Mouse (Mus musculus): Measurements from ENCODE around the gene Elf2. TPM values are rescaled to one million over a fixed set of nuclear protein-coding genes. Genes with fewer than 3 reads are reported as not detected.

Gene Elf2
- 60.8 and 61.4 TPM in 2 replicates for polyA plus RNA-seq (2012; rRNA removed)
- polyA plus RNA-seq (2014; fragmentation: Nextera tagmentation; extraction: Ambion mirVana) = 59.3 and 64.0 TPM in 2 replicates

- ATAC-seq (ENCODE audit: low FRiP score, low read depth) = peak; percentile 76
- no peaks in the 10 kb centered on the region for H3K9me3 ChIP-seq (ENCODE audit: control insufficient read depth, low read length)
- H3K36me3 ChIP-seq (ENCODE audit: control insufficient read depth, insufficient read depth, low read length) = no peaks in the 10 kb centered on the region
- peak within 1 kb of the TSS; percentile 86 for H3K9ac ChIP-seq (ENCODE audit: low read depth, low read length, severe bottlenecking)
- H3K4me1 ChIP-seq (ENCODE audit: control insufficient read depth, insufficient read depth, low read length) = 0 out of 2 replicates have a peak, but pooled peaks cover 2% of the 10 kb centered on the region
- TF ChIP-seq POLR2A (IDR thresholded peaks at IDR 0.05; ENCODE audit: borderline replicate concordance, extremely low read depth, insufficient read depth, insufficient read length) = no peak
- H3K4me2 ChIP-seq (replicated peaks; ENCODE audit: low read depth, low read length, severe bottlenecking) = peak within 1 kb of the TSS; percentile 88
- peak within 1 kb of the TSS; percentile 95 for H3K4me3 ChIP-seq (replicated peaks; ENCODE audit: low read length)
- DNase-seq (ENCODE audit: low spot score) = peak; percentile 77
- WGBS = 0% methylated on average over 54 of the region's 87 CpGs
- peak within 1 kb of the TSS; percentile 94 for H3K27ac ChIP-seq (replicated peaks; ENCODE audit: low read depth, low read length)
- no peaks in the 10 kb centered on the region for H3K27me3 ChIP-seq (ENCODE audit: control insufficient read depth, insufficient read depth, low read length)
These were observed at the start of gene Elf2 for GRCm38 (mm10) chr3:51340552-51341267. Gene Elf2 (minus strand): TSS chr3:51340663.

GRCm38 (mm10) chr3:51388904-51389303 lies 48.4 kb upstream of the Elf2 start:
- DNase-seq (ENCODE audit: low spot score) = no peak
- ATAC-seq (ENCODE audit: low FRiP score, low read depth) = no peak
- H3K36me3 ChIP-seq (ENCODE audit: control insufficient read depth, insufficient read depth, low read length) = no peaks in the 10 kb centered on the region
- no peak for TF ChIP-seq POLR2A (IDR thresholded peaks at IDR 0.05; ENCODE audit: borderline replicate concordance, extremely low read depth, insufficient read depth, insufficient read length)
- peak overlapping the region; percentile 40; the same call in 1 of the 2 replicates for H3K9ac ChIP-seq (ENCODE audit: low read depth, low read length, severe bottlenecking)
- no peaks in the 10 kb centered on the region for H3K4me1 ChIP-seq (ENCODE audit: control insufficient read depth, insufficient read depth, low read length)
- peak overlapping the region; percentile 44 for H3K4me2 ChIP-seq (replicated peaks; ENCODE audit: low read depth, low read length, severe bottlenecking)
- H3K4me3 ChIP-seq (replicated peaks; ENCODE audit: low read length) = peak overlapping the region; percentile 13
- H3K9me3 ChIP-seq (ENCODE audit: control insufficient read depth, low read length) = no peaks in the 10 kb centered on the region
- H3K27me3 ChIP-seq (ENCODE audit: control insufficient read depth, insufficient read depth, low read length) = no peaks in the 10 kb centered on the region
- WGBS = 11% methylated on average over 13 of the region's 13 CpGs
- no peak overlapping the region for H3K27ac ChIP-seq (replicated peaks; ENCODE audit: low read depth, low read length)

DNA sequence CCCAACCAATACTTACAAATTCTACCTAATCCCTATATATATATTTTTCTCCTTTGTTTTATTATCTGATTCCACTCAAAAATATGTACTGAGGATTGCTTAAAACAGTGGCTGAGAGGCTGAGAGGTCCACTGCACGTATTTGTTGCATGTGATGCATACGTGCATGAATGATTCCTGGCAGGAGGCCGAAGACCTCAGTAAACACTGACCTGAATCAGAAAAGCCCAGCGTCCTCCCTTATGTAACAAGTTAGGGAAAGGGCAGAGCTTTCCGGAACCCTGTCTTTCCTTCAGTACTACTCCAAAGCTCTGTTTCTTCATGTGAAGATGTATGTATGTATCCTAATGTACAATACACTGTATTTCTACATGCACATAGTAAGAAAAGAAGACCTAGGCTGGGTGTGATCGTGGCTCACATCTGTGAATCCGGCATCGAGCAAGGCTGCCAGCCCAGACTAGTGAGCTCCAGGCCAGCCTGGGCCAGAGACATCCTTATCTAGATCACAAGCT lies 47.5 kb upstream of the Elf2 start:
- no peaks in the 10 kb centered on the region for H3K9me3 ChIP-seq (ENCODE audit: control insufficient read depth, low read length)
- no peaks in the 10 kb centered on the region for H3K27me3 ChIP-seq (ENCODE audit: control insufficient read depth, insufficient read depth, low read length)
- H3K9ac ChIP-seq (ENCODE audit: low read depth, low read length, severe bottlenecking) = no peak overlapping the region
- no peaks in the 10 kb centered on the region for H3K4me1 ChIP-seq (ENCODE audit: control insufficient read depth, insufficient read depth, low read length)
- no peak overlapping the region for H3K4me2 ChIP-seq (replicated peaks; ENCODE audit: low read depth, low read length, severe bottlenecking)
- DNase-seq (ENCODE audit: low spot score) (no peak), ATAC-seq (ENCODE audit: low FRiP score, low read depth) (no peak)
- 77% methylated on average over 8 of the region's 8 CpGs for WGBS
- no peak overlapping the region for H3K4me3 ChIP-seq (replicated peaks; ENCODE audit: low read length)
- no peak for TF ChIP-seq POLR2A (IDR thresholded peaks at IDR 0.05; ENCODE audit: borderline replicate concordance, extremely low read depth, insufficient read depth, insufficient read length)
- no peaks in the 10 kb centered on the region for H3K36me3 ChIP-seq (ENCODE audit: control insufficient read depth, insufficient read depth, low read length)
- no peak overlapping the region for H3K27ac ChIP-seq (replicated peaks; ENCODE audit: low read depth, low read length)

- no peak overlapping the region for H3K4me3 ChIP-seq (replicated peaks; ENCODE audit: low read length)
- H3K9me3 ChIP-seq (ENCODE audit: control insufficient read depth, low read length) = no peaks in the 10 kb centered on the region
- H3K27me3 ChIP-seq (ENCODE audit: control insufficient read depth, insufficient read depth, low read length) = no peaks in the 10 kb centered on the region
- 88% methylated on average over 3 of the region's 3 CpGs for WGBS
- DNase-seq (ENCODE audit: low spot score) (no peak), ATAC-seq (ENCODE audit: low FRiP score, low read depth) (no peak)
- no peaks in the 10 kb centered on the region for H3K4me1 ChIP-seq (ENCODE audit: control insufficient read depth, insufficient read depth, low read length)
- no peak overlapping the region for H3K27ac ChIP-seq (replicated peaks; ENCODE audit: low read depth, low read length)
- no peak overlapping the region for H3K4me2 ChIP-seq (replicated peaks; ENCODE audit: low read depth, low read length, severe bottlenecking)
- TF ChIP-seq POLR2A (IDR thresholded peaks at IDR 0.05; ENCODE audit: borderline replicate concordance, extremely low read depth, insufficient read depth, insufficient read length) = no peak
- H3K9ac ChIP-seq (ENCODE audit: low read depth, low read length, severe bottlenecking) = no peak overlapping the region
- H3K36me3 ChIP-seq (ENCODE audit: control insufficient read depth, insufficient read depth, low read length) = no peaks in the 10 kb centered on the region
These were observed 46.6 kb upstream of the Elf2 start for GRCm38 (mm10) chr3:51387134-51387451.

DNA sequence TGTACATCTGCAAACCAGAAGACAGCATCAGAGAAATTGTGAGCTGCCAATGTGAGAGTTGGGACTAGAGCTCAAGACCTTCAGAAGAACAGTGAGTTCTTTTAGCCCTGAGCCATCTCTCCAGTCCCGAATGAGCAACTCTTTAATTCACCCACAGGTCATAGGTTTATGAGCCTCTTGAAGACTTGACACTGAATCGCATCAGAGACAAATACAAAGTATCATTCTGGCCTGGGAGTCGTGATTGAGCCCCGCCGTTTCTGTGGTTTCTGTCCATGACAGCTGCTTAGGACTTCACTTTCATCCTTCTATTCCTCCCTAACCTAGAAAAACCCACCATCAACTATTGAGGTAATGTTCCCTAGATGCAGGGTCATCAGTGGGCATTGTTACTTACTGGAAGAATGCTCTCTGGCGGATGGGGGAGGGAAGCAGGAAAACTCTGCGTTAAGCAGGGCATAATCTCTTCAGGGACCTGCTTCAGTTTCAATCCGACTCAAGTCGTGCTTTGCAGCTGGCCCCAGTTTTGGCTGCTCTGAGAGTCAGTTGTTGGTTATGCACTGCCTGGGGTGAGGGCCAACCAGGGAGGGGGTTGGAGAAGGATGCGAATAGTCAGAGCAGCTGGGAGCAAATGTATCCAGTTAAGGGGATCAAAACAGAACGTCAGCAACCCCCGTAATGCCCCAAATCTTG lies 46.1 kb upstream of the Elf2 start:
- TF ChIP-seq POLR2A (IDR thresholded peaks at IDR 0.05; ENCODE audit: borderline replicate concordance, extremely low read depth, insufficient read depth, insufficient read length) = no peak
- no peaks in the 10 kb centered on the region for H3K36me3 ChIP-seq (ENCODE audit: control insufficient read depth, insufficient read depth, low read length)
- H3K9me3 ChIP-seq (ENCODE audit: control insufficient read depth, low read length) = no peaks in the 10 kb centered on the region
- DNase-seq (ENCODE audit: low spot score) (no peak), ATAC-seq (ENCODE audit: low FRiP score, low read depth) (0 out of 2 replicates have a peak, but pooled peaks have one; percentile 30)
- no peaks in the 10 kb centered on the region for H3K27me3 ChIP-seq (ENCODE audit: control insufficient read depth, insufficient read depth, low read length)
- 44% methylated on average over 12 of the region's 12 CpGs for WGBS
- no peaks in the 10 kb centered on the region for H3K4me1 ChIP-seq (ENCODE audit: control insufficient read depth, insufficient read depth, low read length)
- no peak overlapping the region for H3K27ac ChIP-seq (replicated peaks; ENCODE audit: low read depth, low read length)
- H3K9ac ChIP-seq (ENCODE audit: low read depth, low read length, severe bottlenecking) = no peak overlapping the region
- H3K4me3 ChIP-seq (replicated peaks; ENCODE audit: low read length) = no peak overlapping the region
- no peak overlapping the region for H3K4me2 ChIP-seq (replicated peaks; ENCODE audit: low read depth, low read length, severe bottlenecking)

Data from limb, embryonic 14.5 days (tissue).